Mouse (Mus musculus): Measurements from ENCODE around the gene Tbcd.

The Tbcd gene

GRCm38 (mm10) chr11:121475699-121476415, 24.1 kb downstream of the Tbcd start:
- 36% methylated on average over 9 of the region's 9 CpGs for WGBS

- WGBS, result 91% methylated on average over 15 of the region's 15 CpGs
Measured at GRCm38 (mm10) chr11:121479476-121480203, 27.9 kb downstream of the Tbcd start.

- WGBS, result 92% methylated on average over 2 of the region's 2 CpGs
Measured at GRCm38 (mm10) chr11:121481129-121481528, 29.4 kb downstream of the Tbcd start.

DNA sequence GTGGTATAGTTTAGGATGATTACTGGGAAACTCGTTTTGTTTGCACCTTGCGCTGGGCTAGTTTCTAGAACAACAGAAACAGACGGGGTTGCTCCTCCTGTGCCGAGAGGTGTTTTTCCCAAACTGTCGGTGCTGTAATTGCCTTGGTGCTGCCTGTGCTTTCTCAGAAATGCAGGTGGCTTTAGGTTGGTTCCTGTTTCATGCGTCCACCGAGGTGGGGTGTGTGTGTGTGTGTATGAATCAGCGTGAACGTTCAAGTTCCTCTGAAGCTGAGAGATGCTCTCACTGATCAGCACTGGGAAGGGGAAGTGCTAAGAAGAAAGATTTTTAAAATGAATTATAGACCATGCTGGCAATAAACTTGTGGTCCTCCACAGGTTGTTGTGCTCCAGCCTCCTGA, 34.1 kb downstream of the Tbcd start:
- WGBS, result 67% methylated on average over 9 of the region's 9 CpGs

GRCm38 (mm10) chr11:121501525-121501924, 49.8 kb downstream of the Tbcd start:
- 75% methylated on average over 4 of the region's 4 CpGs for WGBS

DNA sequence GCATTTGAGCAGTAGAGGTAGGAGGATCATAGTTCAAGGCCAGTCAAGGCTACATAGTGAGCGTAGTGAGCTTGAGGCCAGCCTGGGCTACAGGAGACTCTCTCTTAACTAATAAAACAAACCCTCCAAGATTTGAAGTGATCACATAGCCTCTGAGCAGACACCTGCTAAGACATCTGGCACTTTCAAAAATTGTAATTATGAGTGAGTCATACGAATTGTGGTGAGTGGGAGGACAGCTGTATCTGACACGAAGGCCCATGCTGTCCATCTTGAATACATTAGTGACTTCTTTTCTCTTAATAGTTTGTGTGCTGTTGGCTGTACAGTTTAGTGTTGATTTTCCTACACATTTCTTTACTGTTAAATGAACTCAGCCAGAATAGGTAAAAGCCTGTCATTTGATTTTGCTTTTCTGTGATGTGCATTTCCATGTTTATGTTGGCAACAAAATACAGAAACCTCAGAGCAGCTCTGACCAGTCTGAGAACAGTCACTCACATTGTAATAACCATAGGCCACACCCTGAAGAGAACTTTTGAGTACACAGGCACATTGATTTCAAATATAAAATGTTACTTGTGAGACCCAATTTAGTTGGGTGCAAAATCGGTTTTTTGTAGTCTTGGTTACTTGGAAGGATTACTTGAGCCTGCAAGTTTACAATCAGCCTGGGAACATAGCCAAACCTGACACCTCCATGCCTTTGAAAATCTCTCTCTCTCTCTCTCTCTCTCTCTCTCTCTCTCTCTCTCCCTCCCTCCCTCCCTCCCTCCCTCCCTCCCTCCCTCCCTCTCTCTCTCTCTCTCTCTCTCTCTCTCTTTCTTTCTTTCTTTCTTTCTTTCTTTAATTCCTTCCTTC, 50.5 kb downstream of the Tbcd start:
- WGBS, result 49% methylated on average over 4 of the region's 4 CpGs

- WGBS, result 70% methylated on average over 4 of the region's 4 CpGs
Measured at GRCm38 (mm10) chr11:121508478-121508877, 56.7 kb downstream of the Tbcd start.

GRCm38 (mm10) chr11:121510512-121511246, 58.9 kb downstream of the Tbcd start:
- 83% methylated on average over 9 of the region's 9 CpGs for WGBS

- 54% methylated on average over 8 of the region's 8 CpGs for WGBS
Measured at GRCm38 (mm10) chr11:121512896-121513572, 61.3 kb downstream of the Tbcd start.

GRCm38 (mm10) chr11:121515996-121516395, 64.2 kb downstream of the Tbcd start:
- 84% methylated on average over 9 of the region's 9 CpGs for WGBS

GRCm38 (mm10) chr11:121516906-121517305, 65.2 kb downstream of the Tbcd start:
- WGBS, result 68% methylated on average over 3 of the region's 3 CpGs

DNA sequence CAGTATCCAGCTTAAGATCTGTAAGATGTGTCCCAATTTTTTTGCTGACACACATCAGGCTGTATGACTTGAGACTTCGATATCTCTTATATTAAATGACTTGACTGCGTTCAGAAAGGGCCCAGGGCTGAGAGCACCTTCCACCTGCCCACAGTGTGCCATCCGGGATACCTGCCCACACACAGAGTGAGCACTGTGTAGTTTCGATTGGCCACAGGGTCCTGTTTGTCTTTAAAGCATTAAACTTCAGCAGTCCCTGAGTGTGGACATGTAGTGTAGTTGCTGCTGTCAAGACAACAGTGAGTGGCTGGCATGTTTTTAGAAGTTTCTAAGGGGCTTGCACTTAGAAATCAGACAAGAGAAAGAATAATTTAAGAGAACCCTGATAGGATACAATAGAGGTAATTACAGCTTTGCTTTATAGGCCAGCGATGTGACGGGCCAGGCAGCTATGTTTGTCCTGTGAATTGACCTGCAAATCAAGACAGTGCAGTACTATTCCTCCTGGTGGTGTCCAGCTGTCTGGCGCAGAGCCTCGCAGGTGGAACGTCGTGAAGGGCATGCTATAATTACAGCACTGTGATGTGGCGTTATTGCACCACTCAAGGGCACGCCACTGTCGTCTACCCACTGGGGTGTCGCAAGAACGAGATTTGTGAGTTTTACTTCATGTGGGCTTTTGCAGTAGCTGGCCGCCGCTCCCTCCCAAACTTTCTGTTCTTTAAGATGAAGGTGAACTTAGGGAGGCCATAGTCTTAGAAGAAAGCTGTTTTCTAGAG, 66.1 kb downstream of the Tbcd start:
- WGBS, result 74% methylated on average over 17 of the region's 17 CpGs

GRCm38 (mm10) chr11:121519131-121519530, 67.4 kb downstream of the Tbcd start, which contains the start of gene Zfp750:
Zfp750 (minus strand) TSS chr11:121519333.
- 44% methylated on average over 10 of the region's 10 CpGs for WGBS

DNA sequence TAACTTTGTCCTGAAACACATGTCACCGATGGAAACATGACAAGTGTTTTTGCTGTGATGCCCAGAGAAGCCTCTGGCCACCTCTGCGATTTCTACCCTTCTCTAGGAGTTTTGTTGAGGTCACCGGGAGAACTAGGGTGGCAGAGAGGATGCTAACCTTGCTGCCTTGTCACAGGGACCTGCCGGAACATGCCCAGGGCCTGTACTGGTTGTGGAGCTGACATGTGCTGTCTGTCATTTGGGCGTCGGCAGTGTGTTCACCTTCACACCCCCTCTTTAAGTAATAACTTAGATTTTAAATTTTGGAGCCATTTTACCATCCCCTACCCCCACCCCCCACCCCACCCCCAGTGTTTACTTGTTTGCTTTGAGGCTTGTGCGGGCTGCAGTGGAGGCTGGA, 68.0 kb downstream of the Tbcd start:
- 86% methylated on average over 7 of the region's 7 CpGs for WGBS

- WGBS, result 82% methylated on average over 2 of the region's 2 CpGs
Measured at GRCm38 (mm10) chr11:121520761-121521160, 69.0 kb downstream of the Tbcd start.

- 73% methylated on average over 4 of the region's 4 CpGs for WGBS
Measured at GRCm38 (mm10) chr11:121522156-121522762, 70.5 kb downstream of the Tbcd start.

- 89% methylated on average over 7 of the region's 7 CpGs for WGBS
Measured at GRCm38 (mm10) chr11:121524191-121524590, 72.4 kb downstream of the Tbcd start.

- WGBS, result 93% methylated on average over 3 of the region's 3 CpGs
Measured at GRCm38 (mm10) chr11:121529747-121530146, 78.0 kb downstream of the Tbcd start.

DNA sequence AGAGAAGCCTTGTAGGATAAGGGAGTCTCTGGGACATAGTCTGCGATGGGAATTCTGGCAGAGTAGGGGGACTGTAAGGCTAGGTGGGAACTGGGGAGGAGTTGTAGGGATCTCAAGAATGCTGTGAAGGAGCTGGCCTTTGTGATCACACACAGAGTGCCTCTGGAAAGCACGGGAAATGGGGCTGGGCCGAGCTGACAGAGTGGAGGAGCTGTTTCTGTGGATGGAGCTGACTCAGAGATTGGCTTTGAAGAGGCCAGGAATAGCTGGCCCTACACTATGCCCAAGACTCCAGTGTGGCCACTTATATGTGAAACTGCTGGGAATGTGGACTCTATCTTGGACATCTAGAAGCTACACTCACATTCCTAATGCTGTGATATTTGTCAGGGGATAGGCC, 84.8 kb downstream of the Tbcd start:
- WGBS, result 38% methylated on average over 3 of the region's 3 CpGs

GRCm38 (mm10) chr11:121542471-121542870, 90.7 kb downstream of the Tbcd start:
- 88% methylated on average over 4 of the region's 4 CpGs for WGBS

Measured in cerebral cortex, adult 2 months (tissue).